Mouse (Mus musculus): Measurements from ENCODE around the gene Frmd8. TPM values are rescaled to one million over a fixed set of nuclear protein-coding genes. Genes with fewer than 3 reads are reported as not detected.

The Frmd8 gene
- total RNA-seq, 1 experiment, result 35.7 TPM

GRCm38 (mm10) chr19:5922119-5922942 lies 47.3 kb upstream of the Frmd8 start:
- Histone ChIP-seq H3K36me3 (ENCODE audit: control insufficient read depth, insufficient read depth, low read length, poor library complexity, severe bottlenecking) (no peaks in the 10 kb centered on the region), H3K4me3 (ENCODE audit: insufficient read depth in 1 of 2, low read depth in 1 of 2, low read length in 2 of 2, poor library complexity in 1 of 2, severe bottlenecking in 1 of 2) (peak overlapping the region in 1 of 2 experiments; percentile 49; a peak in 2 of 4 replicates), H3K9ac (ENCODE audit: insufficient read depth, low read depth, low read length, poor library complexity, severe bottlenecking) (no peak overlapping the region), H3K4me1 (ENCODE audit: control insufficient read depth in 2 of 2, insufficient read depth in 2 of 2, low read length in 2 of 2, poor library complexity in 1 of 2) (peaks cover 7 to 13% of the 10 kb centered on the region in 2 experiments; a peak in 3 of 4 replicates), H3K9me3 (ENCODE audit: control insufficient read depth, insufficient read depth, low read depth, low read length) (no peaks in the 10 kb centered on the region), H3K27ac (ENCODE audit: insufficient read depth, low read depth, low read length, poor library complexity, severe bottlenecking) (no peak overlapping the region)
- in situ Hi-C loops (cut with MboI; ENCODE audit: low sequenced_read_pairs in 2 of 2, unreplicated experiment in 2 of 2), result no loop called here
- DNase-seq (ENCODE audit: low read depth, low spot score), result no peak
- no peak for TF ChIP-seq ZNF384 (IDR thresholded peaks at IDR 0.05; ENCODE audit: low read depth, low read length)
- no peak for TF ChIP-seq HCFC1 (IDR thresholded peaks at IDR 0.05; ENCODE audit: borderline replicate concordance, insufficient read depth, low read length)
- TF ChIP-seq MAFK (IDR thresholded peaks at IDR 0.05; ENCODE audit: insufficient read depth, low read depth, low read length), result no peak
- TF ChIP-seq CHD2 (IDR thresholded peaks at IDR 0.05; ENCODE audit: low read depth, low read length), result no peak
- no peak for TF ChIP-seq ZC3H11A (IDR thresholded peaks at IDR 0.05; ENCODE audit: borderline replicate concordance, low read depth, low read length)

GRCm38 (mm10) chr19:5921715-5922114 lies 46.6 kb upstream of the Frmd8 start:
- H3K36me3 ChIP-seq (ENCODE audit: control insufficient read depth, insufficient read depth, low read length, poor library complexity, severe bottlenecking), result no peaks in the 10 kb centered on the region
- no peak for TF ChIP-seq CHD2 (IDR thresholded peaks at IDR 0.05; ENCODE audit: low read depth, low read length)
- TF ChIP-seq HCFC1 (IDR thresholded peaks at IDR 0.05; ENCODE audit: borderline replicate concordance, insufficient read depth, low read length), result no peak
- no peak for TF ChIP-seq ZC3H11A (IDR thresholded peaks at IDR 0.05; ENCODE audit: borderline replicate concordance, low read depth, low read length)
- no peak for TF ChIP-seq ZNF384 (IDR thresholded peaks at IDR 0.05; ENCODE audit: low read depth, low read length)
- TF ChIP-seq MAFK (IDR thresholded peaks at IDR 0.05; ENCODE audit: insufficient read depth, low read depth, low read length), result no peak
- H3K27ac ChIP-seq (ENCODE audit: insufficient read depth, low read depth, low read length, poor library complexity, severe bottlenecking), result no peak overlapping the region
- H3K9ac ChIP-seq (ENCODE audit: insufficient read depth, low read depth, low read length, poor library complexity, severe bottlenecking), result no peak overlapping the region; the same call in 1 of the 2 replicates
- no peaks in the 10 kb centered on the region for H3K9me3 ChIP-seq (ENCODE audit: control insufficient read depth, insufficient read depth, low read depth, low read length)
- H3K4me1 ChIP-seq (ENCODE audit: control insufficient read depth in 2 of 2, insufficient read depth in 2 of 2, low read length in 2 of 2, poor library complexity in 1 of 2), result peaks cover 7 to 11% of the 10 kb centered on the region in 2 experiments; a peak in 3 of 4 replicates
- peak overlapping the region in 1 of 2 experiments; percentile 49; a peak in 2 of 4 replicates for H3K4me3 ChIP-seq (ENCODE audit: insufficient read depth in 1 of 2, low read depth in 1 of 2, low read length in 2 of 2, poor library complexity in 1 of 2, severe bottlenecking in 1 of 2)
- in situ Hi-C loops (cut with MboI; ENCODE audit: low sequenced_read_pairs in 2 of 2, unreplicated experiment in 2 of 2), result no loop called here
- peak; percentile 30 for DNase-seq (ENCODE audit: low read depth, low spot score)

DNA sequence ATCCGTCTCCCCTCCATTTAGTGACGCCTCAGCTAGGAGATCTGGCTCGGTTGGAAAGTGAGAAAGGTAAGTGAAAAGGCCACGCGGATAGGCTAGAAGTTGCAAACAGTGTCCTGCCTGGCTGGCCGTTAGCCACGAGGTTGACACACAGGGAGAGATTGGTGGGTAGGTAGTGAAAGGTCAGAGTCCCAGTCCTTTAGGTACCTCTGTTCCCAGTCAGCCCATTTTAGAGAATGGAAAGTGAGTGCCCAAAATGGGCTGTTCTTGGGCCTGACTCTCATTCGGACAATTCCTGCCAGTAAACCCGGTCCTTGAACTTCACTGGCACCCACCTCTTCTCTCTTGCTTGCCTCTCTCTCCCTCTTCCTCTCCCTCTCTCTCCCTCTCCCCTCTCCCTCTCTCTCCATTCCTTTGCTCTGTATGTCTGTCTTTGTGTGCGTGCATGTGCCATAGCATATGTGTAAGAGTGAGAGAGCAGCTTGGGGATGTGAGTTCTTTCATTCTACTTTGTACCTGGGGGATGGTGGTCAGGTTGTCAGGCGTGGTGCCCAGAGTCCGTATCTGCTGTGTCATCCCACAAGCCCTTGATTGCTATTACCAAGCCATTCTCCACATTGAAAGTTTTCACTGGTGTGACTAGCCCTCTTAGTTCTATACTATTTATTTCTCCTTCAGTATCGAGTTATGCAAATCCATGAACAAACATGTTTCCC lies 38.1 kb upstream of the Frmd8 start, which contains the start of gene Dpf2:
Dpf2 (minus strand) TSS at position 4 of the 713 bp plus-strand sequence.
- peaks cover 4% of the 10 kb centered on the region; the same call in 1 of the 2 replicates for H3K36me3 ChIP-seq (ENCODE audit: control insufficient read depth, insufficient read depth, low read length, poor library complexity, severe bottlenecking)
- peak within 1 kb of the TSS; percentile 84 to 88 for H3K4me3 ChIP-seq (ENCODE audit: insufficient read depth in 1 of 2, low read depth in 1 of 2, low read length in 2 of 2, poor library complexity in 1 of 2, severe bottlenecking in 1 of 2)
- H3K9me3 ChIP-seq (ENCODE audit: control insufficient read depth, insufficient read depth, low read depth, low read length), result no peaks in the 10 kb centered on the region
- H3K9ac ChIP-seq (ENCODE audit: insufficient read depth, low read depth, low read length, poor library complexity, severe bottlenecking), result peak within 1 kb of the TSS; percentile 95
- in situ Hi-C loops (cut with MboI; ENCODE audit: low sequenced_read_pairs in 2 of 2, unreplicated experiment in 2 of 2), result no loop called here
- no peak for DNase-seq (ENCODE audit: low read depth, low spot score)
- TF ChIP-seq HCFC1 (IDR thresholded peaks at IDR 0.05; ENCODE audit: borderline replicate concordance, insufficient read depth, low read length), result no peak
- no peak for TF ChIP-seq ZC3H11A (IDR thresholded peaks at IDR 0.05; ENCODE audit: borderline replicate concordance, low read depth, low read length)
- TF ChIP-seq CHD2 (IDR thresholded peaks at IDR 0.05; ENCODE audit: low read depth, low read length), result no peak
- no peak for TF ChIP-seq MAFK (IDR thresholded peaks at IDR 0.05; ENCODE audit: insufficient read depth, low read depth, low read length)
- no peak for TF ChIP-seq ZNF384 (IDR thresholded peaks at IDR 0.05; ENCODE audit: low read depth, low read length)
- peaks cover 0 to 7% of the 10 kb centered on the region in 2 experiments; a peak in 3 of 4 replicates for H3K4me1 ChIP-seq (ENCODE audit: control insufficient read depth in 2 of 2, insufficient read depth in 2 of 2, low read length in 2 of 2, poor library complexity in 1 of 2)
- H3K27ac ChIP-seq (ENCODE audit: insufficient read depth, low read depth, low read length, poor library complexity, severe bottlenecking), result peak within 1 kb of the TSS; percentile 5; the same call in 1 of the 2 replicates
